Mouse (Mus musculus): ENCODE measurements around the gene Atf6b. TPM values are rescaled to one million over a fixed set of nuclear protein-coding genes. Genes with fewer than 3 reads are reported as not detected.

Atf6b gene
- 16.2 and 17.1 TPM in 2 replicates for polyA plus RNA-seq (2012; ENCODE audit: insufficient read depth, insufficient read length, missing spikeins)

DNA sequence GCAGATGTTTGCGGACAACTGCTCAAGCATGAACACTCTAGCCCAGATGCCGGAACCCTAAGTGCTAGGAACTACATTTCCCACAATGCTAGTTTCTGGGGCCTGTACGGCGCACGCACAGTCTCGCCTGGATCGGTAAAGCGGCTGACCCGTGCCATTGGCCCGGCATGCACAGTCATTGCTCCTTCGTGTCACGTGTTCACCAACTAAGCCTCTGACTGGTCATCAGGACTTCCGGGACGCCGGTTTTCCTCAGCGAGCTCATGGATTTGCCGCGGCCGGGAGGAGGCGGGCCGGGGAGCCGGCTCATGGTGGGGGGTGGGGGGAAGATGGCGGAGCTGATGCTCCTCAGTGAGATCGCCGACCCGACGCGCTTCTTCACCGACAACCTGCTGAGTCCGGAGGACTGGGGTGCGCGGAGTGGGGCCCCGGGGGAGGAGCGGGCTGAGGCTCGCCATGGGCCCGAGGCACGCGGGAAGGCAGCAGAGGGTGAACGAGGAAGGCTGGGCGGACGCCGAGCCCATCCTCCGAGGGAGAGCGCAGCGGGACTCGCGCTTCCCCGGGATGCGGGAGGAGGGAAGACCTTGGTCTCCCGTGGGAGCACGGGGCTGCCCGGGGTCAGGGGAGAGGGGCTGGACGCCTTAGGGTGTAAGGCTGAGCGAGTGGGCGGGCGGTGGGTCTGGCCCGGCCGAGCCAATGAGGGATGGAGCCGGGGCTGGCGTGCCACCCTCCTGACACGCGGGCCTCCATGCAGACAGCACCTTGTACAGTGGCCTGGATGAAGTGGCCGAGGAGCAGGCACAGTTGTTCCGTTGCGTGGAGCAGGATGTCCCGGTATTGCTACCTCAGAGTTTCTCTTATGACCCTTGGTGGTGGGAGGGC is at the start of gene Atf6b:
Atf6b (plus strand) TSS at position 241 of the 882 bp plus-strand sequence.
- peaks cover 18% of the 10 kb centered on the region for H3K4me1 ChIP-seq (ENCODE audit: control insufficient read depth, insufficient read depth, insufficient read length, low read length)
- peak within 1 kb of the TSS; percentile 81 for H3K4me3 ChIP-seq (ENCODE audit: insufficient read depth, low read depth, low read length)
- peak within 1 kb of the TSS; percentile 52 for H3K27ac ChIP-seq (replicated peaks; ENCODE audit: low read depth, low read length)

DNA sequence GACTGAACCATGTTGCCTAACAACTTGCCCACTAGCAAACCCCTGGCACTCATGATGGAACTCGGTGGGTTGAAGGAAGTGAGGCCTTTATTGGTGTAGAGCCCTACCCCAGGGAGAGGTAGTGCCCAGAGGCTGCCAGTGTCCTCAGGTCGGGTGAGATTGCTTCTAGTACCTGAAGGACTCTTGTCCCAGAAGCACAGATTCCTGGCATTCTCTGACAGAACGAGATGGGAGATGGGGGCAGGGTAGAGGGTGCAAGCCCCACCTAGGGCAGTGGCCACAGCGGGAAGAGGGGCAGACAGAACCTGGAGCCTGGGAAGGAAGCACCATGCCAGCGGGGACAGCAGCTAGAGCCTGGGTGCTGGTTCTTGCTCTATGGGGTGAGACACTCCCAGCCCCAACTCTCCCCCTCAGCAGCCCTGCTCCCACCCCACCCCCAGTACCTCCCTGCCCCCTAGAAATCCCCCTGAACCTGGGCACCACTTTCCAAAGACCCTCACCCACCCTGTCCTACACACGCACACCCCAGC is 49.3 kb upstream of the Atf6b start, which contains the start of gene Ager:
Ager (plus strand) TSS at position 297 of the 530 bp plus-strand sequence.
- Histone ChIP-seq H3K27ac (replicated peaks; ENCODE audit: low read depth, low read length) (peak within 1 kb of the TSS; percentile 8; the same call in 1 of the 2 replicates), H3K4me1 (ENCODE audit: control insufficient read depth, insufficient read depth, insufficient read length, low read length) (no peaks in the 10 kb centered on the region; the same call in 1 of the 2 replicates)

DNA sequence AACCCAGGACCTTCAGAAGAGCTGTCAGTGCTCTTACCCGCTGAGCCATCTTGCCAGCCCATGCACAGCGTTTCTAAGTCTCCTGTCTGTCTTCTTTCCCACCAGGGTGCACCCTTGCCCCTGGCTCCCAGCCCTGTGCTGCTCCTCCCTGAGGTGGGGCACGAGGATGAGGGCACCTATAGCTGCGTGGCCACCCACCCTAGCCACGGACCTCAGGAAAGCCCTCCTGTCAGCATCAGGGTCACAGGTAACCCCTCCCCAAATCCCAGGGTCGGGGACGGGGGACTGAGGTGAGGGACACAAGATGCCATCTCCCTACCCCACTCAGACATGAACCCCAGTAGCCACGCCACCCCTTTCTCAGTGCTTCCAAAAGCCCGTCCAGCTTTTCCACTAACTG is 47.1 kb upstream of the Atf6b start:
- Histone ChIP-seq H3K4me3 (ENCODE audit: insufficient read depth, low read depth, low read length) (no peak overlapping the region), H3K27ac (replicated peaks; ENCODE audit: low read depth, low read length) (no peak overlapping the region), H3K4me1 (ENCODE audit: control insufficient read depth, insufficient read depth, insufficient read length, low read length) (peaks cover 3% of the 10 kb centered on the region; the same call in 1 of the 2 replicates)

More for the DNA sequence above, 49.3 kb upstream of the Atf6b start, which contains the start of gene Ager:
- no peak within 1 kb of the TSS for H3K4me3 ChIP-seq (ENCODE audit: insufficient read depth, low read depth, low read length)

DNA sequence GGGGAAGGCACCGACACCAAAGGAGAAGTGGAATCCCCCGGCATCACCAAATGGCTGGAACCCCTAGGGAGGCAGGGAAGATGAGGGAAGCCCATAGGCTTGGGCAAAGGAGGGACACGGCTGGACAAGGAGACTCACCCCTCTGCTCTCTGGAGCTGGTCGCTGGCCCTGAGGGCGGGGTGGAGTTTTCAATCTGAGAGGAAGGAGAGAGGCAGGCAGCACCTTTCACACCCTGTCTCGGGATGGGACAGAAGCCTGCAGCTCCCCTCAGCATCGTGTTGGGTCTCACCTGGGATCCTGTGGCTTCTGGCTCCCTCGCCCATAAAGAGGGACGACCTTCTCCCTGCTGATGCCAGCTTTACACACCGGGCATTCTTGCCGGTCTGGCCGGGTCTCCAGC is 45.1 kb upstream of the Atf6b start:
- peaks cover 8% of the 10 kb centered on the region for H3K4me1 ChIP-seq (ENCODE audit: control insufficient read depth, insufficient read depth, insufficient read length, low read length)
- H3K4me3 ChIP-seq (ENCODE audit: insufficient read depth, low read depth, low read length): no peak overlapping the region
- no peak overlapping the region for H3K27ac ChIP-seq (replicated peaks; ENCODE audit: low read depth, low read length)

DNA sequence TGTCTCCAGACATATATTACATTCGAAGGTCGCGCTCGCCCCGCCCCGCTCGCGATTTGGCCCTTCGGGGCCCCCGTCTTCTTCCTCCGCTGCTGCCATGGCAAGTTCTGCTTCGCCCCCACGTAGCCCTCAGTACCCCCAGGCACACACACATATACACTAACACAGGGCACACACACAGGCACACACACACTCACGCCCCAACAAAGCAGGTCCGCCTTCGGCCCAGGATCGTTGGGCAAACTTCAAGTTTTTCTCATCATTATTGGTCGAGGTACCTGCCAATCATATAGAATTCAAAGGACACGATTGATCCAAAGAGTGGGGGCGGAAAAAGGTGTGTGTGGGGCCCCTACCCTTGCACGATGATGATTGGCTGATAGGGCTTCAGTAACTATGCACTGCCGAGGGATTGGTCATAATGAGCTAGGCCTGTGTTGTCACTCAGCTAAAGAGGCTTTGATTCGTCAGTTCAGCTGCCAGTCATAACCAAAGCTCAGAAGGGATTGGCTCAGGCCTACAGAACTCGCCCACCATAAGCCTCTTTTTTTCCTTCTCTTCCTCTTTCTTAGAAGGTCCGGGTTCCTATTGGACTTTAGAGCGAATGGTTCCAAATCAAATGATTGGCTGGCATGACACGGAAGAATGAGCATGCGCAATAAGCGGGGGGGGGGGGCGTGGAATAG is 43.4 kb upstream of the Atf6b start, which contains the start of gene Rnf5:
Rnf5 (minus strand) TSS at position 316 of the 686 bp plus-strand sequence.
- Histone ChIP-seq H3K4me1 (ENCODE audit: control insufficient read depth, insufficient read depth, insufficient read length, low read length) (peaks cover 13% of the 10 kb centered on the region), H3K27ac (replicated peaks; ENCODE audit: low read depth, low read length) (peak within 1 kb of the TSS; percentile 98), H3K4me3 (ENCODE audit: insufficient read depth, low read depth, low read length) (peak within 1 kb of the TSS; percentile 75)

DNA sequence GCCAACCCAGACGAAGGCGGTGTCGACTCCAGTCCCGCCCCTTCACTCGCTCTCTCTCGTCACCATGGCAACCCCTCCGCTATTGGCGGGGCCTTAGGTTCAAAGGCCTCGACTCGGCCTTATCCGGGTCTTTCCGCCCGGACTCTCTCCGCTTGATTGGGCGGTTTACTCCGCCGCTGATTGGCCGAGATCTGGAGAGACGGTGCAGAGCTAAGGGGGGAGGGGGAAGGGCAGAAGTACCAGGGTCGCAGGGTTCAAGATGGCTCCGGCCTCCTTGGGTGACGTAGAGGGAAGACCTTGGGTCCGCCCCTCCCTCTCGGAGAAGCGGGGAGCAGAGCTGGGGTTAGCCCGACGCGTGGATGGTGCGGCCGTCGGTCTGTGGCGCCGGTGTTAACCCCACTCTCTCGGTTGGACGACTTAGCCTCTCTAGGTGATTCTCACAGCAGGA is 42.9 kb upstream of the Atf6b start, which contains the start of gene Agpat1:
Agpat1 (plus strand) TSS at position 202 of the 448 bp plus-strand sequence.
- peaks cover 14% of the 10 kb centered on the region for H3K4me1 ChIP-seq (ENCODE audit: control insufficient read depth, insufficient read depth, insufficient read length, low read length)
- H3K27ac ChIP-seq (replicated peaks; ENCODE audit: low read depth, low read length): peak within 1 kb of the TSS; percentile 98
- peak within 1 kb of the TSS; percentile 75 for H3K4me3 ChIP-seq (ENCODE audit: insufficient read depth, low read depth, low read length)

DNA sequence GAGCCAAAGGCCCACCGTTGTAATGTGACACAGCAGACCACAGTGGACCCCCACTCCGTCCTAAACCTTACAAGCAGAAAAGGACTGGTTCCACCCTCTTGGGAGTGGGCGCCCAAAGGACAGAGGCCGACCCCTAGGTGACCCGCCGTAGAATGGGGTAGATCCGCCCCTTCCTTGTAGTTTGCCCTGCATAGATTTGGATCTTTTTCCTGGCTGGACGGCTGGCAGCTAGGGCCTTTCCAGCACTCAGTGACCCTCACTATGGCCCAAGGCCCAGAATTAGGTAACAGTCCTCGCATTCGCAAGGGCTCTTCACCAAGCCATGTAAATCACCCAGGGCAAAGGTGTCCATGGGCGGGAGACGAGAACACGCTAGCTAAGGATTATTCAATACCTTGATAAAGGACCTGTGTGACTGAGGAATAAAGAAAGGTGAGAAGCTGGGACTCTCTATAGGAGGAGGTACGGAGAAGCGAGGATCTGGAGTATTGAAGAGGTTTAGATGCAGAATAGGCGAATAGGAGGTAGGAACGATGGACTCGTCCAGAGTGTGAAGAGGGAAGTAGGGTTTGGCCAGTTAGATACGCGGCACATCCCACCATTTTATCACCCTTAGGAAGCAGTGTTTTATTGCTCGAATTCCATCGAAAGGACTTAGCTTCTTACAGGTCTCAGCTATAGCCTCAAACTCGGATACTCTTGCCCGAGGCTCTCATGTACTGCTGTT is 42.3 kb upstream of the Atf6b start:
- peaks cover 14% of the 10 kb centered on the region for H3K4me1 ChIP-seq (ENCODE audit: control insufficient read depth, insufficient read depth, insufficient read length, low read length)
- H3K27ac ChIP-seq (replicated peaks; ENCODE audit: low read depth, low read length): peak overlapping the region; percentile 98
- peak overlapping the region; percentile 75 for H3K4me3 ChIP-seq (ENCODE audit: insufficient read depth, low read depth, low read length)

DNA sequence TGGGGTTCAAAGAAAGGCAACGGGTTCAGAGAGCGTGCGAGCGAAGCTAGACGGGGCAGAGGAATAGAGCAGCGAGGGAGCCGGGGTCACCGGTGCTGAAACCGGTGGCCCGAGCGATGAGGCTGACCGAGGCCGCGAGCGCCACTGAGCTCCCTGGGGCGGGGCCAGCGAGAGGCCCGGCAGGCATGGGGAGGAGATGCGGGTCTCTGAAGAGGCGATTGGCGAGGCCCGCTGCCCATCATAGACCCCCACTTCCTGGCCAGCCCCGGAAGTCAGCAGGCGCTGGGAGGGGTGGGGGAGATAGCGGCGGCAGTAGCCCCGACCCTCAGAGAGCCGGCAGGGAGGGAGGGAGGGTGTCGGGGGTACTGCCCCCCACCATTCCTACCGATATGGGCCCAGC is 41.3 kb upstream of the Atf6b start:
- peaks cover 14% of the 10 kb centered on the region for H3K4me1 ChIP-seq (ENCODE audit: control insufficient read depth, insufficient read depth, insufficient read length, low read length)
- peak overlapping the region; percentile 75 for H3K4me3 ChIP-seq (ENCODE audit: insufficient read depth, low read depth, low read length)
- peak overlapping the region; percentile 98 for H3K27ac ChIP-seq (replicated peaks; ENCODE audit: low read depth, low read length)

DNA sequence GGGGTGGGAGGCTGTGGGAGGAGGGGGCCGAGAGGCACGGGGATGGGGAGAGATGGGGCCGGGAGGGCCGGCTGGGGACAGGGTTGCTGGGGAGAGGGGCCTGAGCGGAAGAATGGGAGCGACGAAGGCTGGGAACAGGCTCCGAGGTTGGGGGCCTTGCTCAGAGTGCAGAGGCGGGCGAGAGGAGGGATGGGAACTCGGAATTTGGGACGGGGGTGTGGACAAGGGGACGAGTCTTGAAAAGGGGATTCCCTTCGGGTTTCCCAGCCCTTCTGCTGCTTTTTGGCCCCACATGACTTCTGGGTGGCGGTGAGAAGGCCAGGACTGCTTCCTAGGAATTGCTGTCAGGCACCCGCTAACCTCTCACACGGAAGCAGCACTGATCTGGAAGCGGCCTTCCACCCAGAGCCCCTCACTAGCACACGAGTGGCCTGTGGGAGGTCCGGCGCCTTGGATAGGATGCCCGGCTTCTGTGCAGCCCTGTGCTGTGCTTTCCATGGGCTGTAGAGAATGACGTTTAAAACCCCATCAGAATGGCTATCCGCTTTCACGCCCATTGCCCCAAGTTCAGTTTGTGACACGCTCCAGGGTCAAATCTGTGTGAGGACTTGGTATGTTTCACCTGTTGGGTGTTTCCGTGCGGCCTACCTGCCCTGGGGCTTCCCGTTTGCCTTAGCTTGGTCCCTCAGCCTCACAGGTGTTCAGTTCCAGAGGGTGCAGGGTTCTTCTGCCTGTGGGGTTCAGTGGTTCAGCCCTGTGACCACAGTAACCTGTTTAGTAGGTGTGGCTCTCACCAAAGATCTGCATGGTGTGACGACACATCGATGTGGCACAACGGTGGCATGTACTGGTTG is 40.5 kb upstream of the Atf6b start:
- H3K27ac ChIP-seq (replicated peaks; ENCODE audit: low read depth, low read length): peak overlapping the region; percentile 48
- peaks cover 14% of the 10 kb centered on the region for H3K4me1 ChIP-seq (ENCODE audit: control insufficient read depth, insufficient read depth, insufficient read length, low read length)
- peak overlapping the region; percentile 75 for H3K4me3 ChIP-seq (ENCODE audit: insufficient read depth, low read depth, low read length)

DNA sequence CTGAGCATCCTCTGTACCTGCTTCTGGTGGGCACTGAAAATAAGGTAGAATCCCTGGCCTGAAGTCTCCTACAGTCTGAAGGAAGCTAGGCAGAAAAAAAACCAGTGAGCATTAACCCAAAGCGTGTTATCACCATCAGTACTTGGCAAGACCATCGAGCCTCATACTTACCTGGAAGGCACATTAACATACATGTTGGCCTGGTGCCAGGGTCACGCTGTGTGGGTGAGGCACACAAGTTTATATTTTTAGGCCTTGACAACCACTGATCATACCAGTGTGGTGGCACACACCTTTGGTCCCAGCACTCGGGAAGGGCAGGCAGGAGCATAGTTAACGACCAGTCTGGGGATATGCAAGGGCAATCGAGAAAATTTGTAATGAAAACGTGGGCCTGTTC is 38.9 kb upstream of the Atf6b start:
- H3K4me3 ChIP-seq (ENCODE audit: insufficient read depth, low read depth, low read length): no peak overlapping the region
- H3K4me1 ChIP-seq (ENCODE audit: control insufficient read depth, insufficient read depth, insufficient read length, low read length): peaks cover 14% of the 10 kb centered on the region
- 0 out of 2 replicates have a peak overlapping the region, but pooled peaks have one; percentile 16 for H3K27ac ChIP-seq (replicated peaks; ENCODE audit: low read depth, low read length)

DNA sequence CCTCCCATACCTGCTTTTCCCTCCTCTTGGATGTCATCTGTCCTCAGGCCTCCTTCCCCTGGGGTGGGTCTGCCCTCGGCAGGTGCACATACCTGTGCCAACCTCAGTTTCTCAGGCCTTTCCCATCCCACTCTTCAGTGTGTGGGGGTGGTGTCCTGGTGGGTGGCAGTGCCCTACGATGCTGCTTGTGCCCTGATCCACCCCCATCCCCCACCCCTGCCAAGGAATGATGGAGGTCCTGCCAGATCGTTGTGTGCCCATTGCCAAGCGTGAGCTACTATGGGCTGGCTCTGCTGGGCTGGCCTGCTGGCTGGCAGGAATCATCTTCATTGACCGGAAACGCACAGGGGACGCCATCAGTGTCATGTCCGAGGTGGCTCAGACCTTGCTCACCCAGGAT is 35.9 kb upstream of the Atf6b start:
- peaks cover 11% of the 10 kb centered on the region; the same call in 1 of the 2 replicates for H3K4me1 ChIP-seq (ENCODE audit: control insufficient read depth, insufficient read depth, insufficient read length, low read length)
- H3K4me3 ChIP-seq (ENCODE audit: insufficient read depth, low read depth, low read length): no peak overlapping the region
- no peak overlapping the region for H3K27ac ChIP-seq (replicated peaks; ENCODE audit: low read depth, low read length)

DNA sequence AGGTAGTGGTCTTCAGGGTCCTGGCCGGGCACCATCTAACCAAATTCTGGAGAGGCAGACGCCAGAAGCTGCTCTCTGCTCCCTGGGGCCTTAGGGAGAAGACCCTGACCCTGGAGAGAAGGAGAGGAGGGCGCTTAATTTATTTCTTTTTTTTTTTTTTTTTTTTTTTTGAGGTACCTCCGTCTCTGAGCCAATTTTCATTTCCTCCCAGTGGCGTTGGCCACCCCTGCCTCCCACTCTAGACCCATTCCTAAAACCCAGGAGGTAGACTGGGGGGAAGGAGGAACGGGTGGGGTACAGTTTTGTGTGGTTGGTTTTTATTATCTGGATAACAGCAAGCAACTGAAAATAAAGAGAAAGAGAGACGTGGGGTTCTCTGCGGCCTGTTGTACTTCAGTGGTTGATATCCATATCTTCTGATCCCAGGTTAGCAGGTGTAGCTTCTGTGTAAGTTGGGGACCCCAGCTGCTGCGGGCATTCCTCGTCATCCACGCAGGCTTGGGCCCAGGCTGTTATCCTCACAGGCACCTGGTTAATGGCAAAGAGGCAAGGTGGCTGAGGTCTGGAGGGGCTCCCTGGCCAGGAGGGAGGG is 33.8 kb upstream of the Atf6b start:
- 0 out of 2 replicates have a peak, but pooled peaks cover 3% of the 10 kb centered on the region for H3K4me1 ChIP-seq (ENCODE audit: control insufficient read depth, insufficient read depth, insufficient read length, low read length)
- no peak overlapping the region for H3K27ac ChIP-seq (replicated peaks; ENCODE audit: low read depth, low read length)
- no peak overlapping the region for H3K4me3 ChIP-seq (ENCODE audit: insufficient read depth, low read depth, low read length)

DNA sequence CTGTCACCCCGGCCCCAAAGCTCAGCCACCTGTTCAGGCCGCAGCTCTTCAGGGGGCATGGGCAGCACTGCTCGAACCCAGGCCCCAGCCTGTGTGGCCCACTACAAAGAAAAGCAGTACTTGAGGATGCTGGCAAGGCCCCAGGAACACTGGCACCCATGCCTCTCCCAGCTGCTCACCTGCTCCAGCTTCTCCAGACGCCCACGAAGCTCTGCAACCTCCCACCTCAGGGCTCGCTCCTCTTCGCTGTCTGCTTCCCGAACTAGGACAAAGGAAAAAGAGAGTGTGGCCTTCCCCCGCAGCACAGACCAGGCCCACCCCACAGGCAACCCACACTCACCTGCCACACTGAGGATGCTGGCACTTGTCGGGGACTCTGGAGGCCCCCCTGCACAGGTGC is 33.1 kb upstream of the Atf6b start:
- H3K27ac ChIP-seq (replicated peaks; ENCODE audit: low read depth, low read length): no peak overlapping the region
- no peak overlapping the region for H3K4me3 ChIP-seq (ENCODE audit: insufficient read depth, low read depth, low read length)
- H3K4me1 ChIP-seq (ENCODE audit: control insufficient read depth, insufficient read depth, insufficient read length, low read length): no peaks in the 10 kb centered on the region
